Mouse (Mus musculus) limb, embryonic 14.5 days (tissue): ENCODE data around the gene Hnrnpa1. TPM values are rescaled to one million over a fixed set of nuclear protein-coding genes. Genes with fewer than 3 reads are reported as not detected.

ENCODE experiments used
- ATAC-seq: fragments of 200-750 bp; cut with Nextera tagmentation; 2 replicates; pipeline ENCODE4 v1.8.0; 2017; ENCODE audit warnings: low read depth, moderate number of reproducible peaks, moderate TSS enrichment; ENCODE audit not compliant: low FRiP score
- DNase-seq: peaks from one replicate; pipeline ENCODE4 v3.0.0-alpha.2; 2015; ENCODE audit warnings: low spot score
- H3K27ac ChIP-seq: fragments of 300-500 bp; sonication (generic); replicated peaks from 2 replicates; pipeline ENCODE4 v1.5.1; 2014; ENCODE audit warnings: low read depth, mild to moderate bottlenecking, low read length, moderate library complexity, mixed read lengths
- H3K27me3 ChIP-seq: fragments of 300-500 bp; sonication (generic); 2 replicates; pipeline ENCODE4 v1.6.1; 2014; ENCODE audit warnings: low read length, mixed read lengths; ENCODE audit not compliant: control insufficient read depth, insufficient read depth
- H3K36me3 ChIP-seq: fragments of 300-500 bp; sonication (generic); 2 replicates; pipeline ENCODE4 v1.6.1; 2014; ENCODE audit warnings: mild to moderate bottlenecking, low read length, moderate library complexity, mixed read lengths; ENCODE audit not compliant: control insufficient read depth, insufficient read depth
- H3K4me1 ChIP-seq: fragments of 300-500 bp; sonication (generic); 2 replicates; pipeline ENCODE4 v1.6.1; 2014; ENCODE audit warnings: antibody characterized with exemption, low read length, mixed read lengths; ENCODE audit not compliant: control insufficient read depth, insufficient read depth
- H3K4me2 ChIP-seq: fragments of 300-500 bp; sonication (generic); replicated peaks from 2 replicates; pipeline ENCODE4 v1.6.1; 2014; ENCODE audit warnings: low read depth, mild to moderate bottlenecking, low read length, moderate library complexity; ENCODE audit not compliant: severe bottlenecking
- H3K4me3 ChIP-seq: fragments of 300-500 bp; sonication (generic); replicated peaks from 2 replicates; pipeline ENCODE4 v1.5.1; 2014; ENCODE audit warnings: low read length
- H3K9ac ChIP-seq: fragments of 300-500 bp; sonication (generic); 2 replicates; pipeline ENCODE4 v1.6.1; 2014; ENCODE audit warnings: mild to moderate bottlenecking, low read depth, low read length, moderate library complexity; ENCODE audit not compliant: severe bottlenecking
- H3K9me3 ChIP-seq: fragments of 300-500 bp; sonication (generic); 2 replicates; pipeline ENCODE4 v1.6.1; 2016; ENCODE audit warnings: low read length; ENCODE audit not compliant: control insufficient read depth
- POLR2A ChIP-seq: fragments of 200-500 bp; IDR thresholded peaks from 2 replicates; pipeline ENCODE4 v1.8.0; 2012; ENCODE audit warnings: inconsistent platforms, mild to moderate bottlenecking, moderate library complexity, borderline replicate concordance; ENCODE audit not compliant: insufficient read depth, insufficient read length; ENCODE audit errors: extremely low read depth
- WGBS: fragments of 180-500 bp; shearing (Covaris S2); extraction: QIAGEN DNeasy Blood & Tissue Kit; methylation state at CpG from one replicate; pipeline ENCODE4 v1.1.7; 2014; 5-methylcytosine and 5-hydroxymethylcytosine counted together
- polyA plus RNA-seq, 2 experiments: library from polyadenylated mRNA; depleted of rRNA in 1 of 2; stranded (reverse) in 1 of 2; unstranded in 1 of 2; fragments of >200 nt; fragmentation: Nextera tagmentation in 1 of 2; extraction: Ambion mirVana in 1 of 2; gene quantifications; 2 replicates each; pipeline versions ENCODE4 v1.2.1 to v1.2.3; 2012 to 2014

Gene Hnrnpa1
- polyA plus RNA-seq, 2 experiments: 704 to 1,175 TPM

- WGBS: 48% methylated on average over 3 of the region's 3 CpGs
- no peak for DNase-seq
Observed at GRCm38 (mm10) chr15:103280817-103281464, 40.7 kb downstream of the Hnrnpa1 start.

GRCm38 (mm10) chr15:103281465-103282205 is 41.4 kb downstream of the Hnrnpa1 start:
- H3K4me3 ChIP-seq: no peak overlapping the region
- 93% methylated on average over 3 of the region's 3 CpGs for WGBS
- peaks cover 10% of the 10 kb centered on the region for H3K36me3 ChIP-seq
- no peaks in the 10 kb centered on the region for H3K27me3 ChIP-seq
- peaks cover 29% of the 10 kb centered on the region for H3K4me1 ChIP-seq
- no peak overlapping the region for H3K9ac ChIP-seq
- TF ChIP-seq POLR2A: no peak
- no peak for ATAC-seq
- no peak for DNase-seq
- H3K27ac ChIP-seq: no peak overlapping the region
- no peak overlapping the region for H3K4me2 ChIP-seq
- H3K9me3 ChIP-seq: no peaks in the 10 kb centered on the region

More at GRCm38 (mm10) chr15:103280817-103281464, 40.7 kb downstream of the Hnrnpa1 start:
- Histone ChIP-seq H3K9me3 (no peaks in the 10 kb centered on the region), H3K4me3 (no peak overlapping the region), H3K9ac (no peak overlapping the region), H3K4me2 (no peak overlapping the region), H3K36me3 (peaks cover 10% of the 10 kb centered on the region), H3K27me3 (no peaks in the 10 kb centered on the region), H3K27ac (no peak overlapping the region), H3K4me1 (peaks cover 29% of the 10 kb centered on the region)
- no peak for TF ChIP-seq POLR2A
- no peak for ATAC-seq

GRCm38 (mm10) chr15:103284066-103284465 is 43.8 kb downstream of the Hnrnpa1 start:
- Histone ChIP-seq H3K36me3 (peaks cover 4% of the 10 kb centered on the region), H3K9ac (no peak overlapping the region), H3K4me1 (peaks cover 30% of the 10 kb centered on the region), H3K9me3 (no peaks in the 10 kb centered on the region), H3K4me2 (no peak overlapping the region), H3K27ac (no peak overlapping the region), H3K27me3 (no peaks in the 10 kb centered on the region), H3K4me3 (no peak overlapping the region)
- ATAC-seq (no peak), DNase-seq (no peak)
- 62% methylated on average over 3 of the region's 3 CpGs for WGBS
- TF ChIP-seq POLR2A: no peak

- H3K27ac ChIP-seq: no peak overlapping the region
- peaks cover 7% of the 10 kb centered on the region for H3K36me3 ChIP-seq
- peaks cover 35% of the 10 kb centered on the region for H3K4me1 ChIP-seq
- no peak overlapping the region; the same call in 1 of the 2 replicates for H3K9ac ChIP-seq
- no peak overlapping the region for H3K4me2 ChIP-seq
- no peak overlapping the region for H3K4me3 ChIP-seq
- 38% methylated on average over 2 of the region's 2 CpGs for WGBS
- no peaks in the 10 kb centered on the region for H3K9me3 ChIP-seq
- no peak for DNase-seq
- no peak for TF ChIP-seq POLR2A
- no peak for ATAC-seq
- no peaks in the 10 kb centered on the region for H3K27me3 ChIP-seq
Observed at GRCm38 (mm10) chr15:103284647-103285046, 44.4 kb downstream of the Hnrnpa1 start.

GRCm38 (mm10) chr15:103285778-103286417 is 45.7 kb downstream of the Hnrnpa1 start:
- no peak for TF ChIP-seq POLR2A
- WGBS: 42% methylated on average over 1 of the region's 1 CpGs
- Histone ChIP-seq H3K9ac (no peak overlapping the region), H3K4me2 (no peak overlapping the region), H3K36me3 (peaks cover 9% of the 10 kb centered on the region), H3K9me3 (no peaks in the 10 kb centered on the region), H3K4me1 (peaks cover 43% of the 10 kb centered on the region), H3K4me3 (no peak overlapping the region), H3K27ac (peak overlapping the region; percentile 28; the same call in 1 of the 2 replicates), H3K27me3 (no peaks in the 10 kb centered on the region)
- ATAC-seq (no peak), DNase-seq (peak; percentile 67)
